Mouse (Mus musculus): ENCODE results near the gene Btbd11.

The Btbd11 gene

DNA sequence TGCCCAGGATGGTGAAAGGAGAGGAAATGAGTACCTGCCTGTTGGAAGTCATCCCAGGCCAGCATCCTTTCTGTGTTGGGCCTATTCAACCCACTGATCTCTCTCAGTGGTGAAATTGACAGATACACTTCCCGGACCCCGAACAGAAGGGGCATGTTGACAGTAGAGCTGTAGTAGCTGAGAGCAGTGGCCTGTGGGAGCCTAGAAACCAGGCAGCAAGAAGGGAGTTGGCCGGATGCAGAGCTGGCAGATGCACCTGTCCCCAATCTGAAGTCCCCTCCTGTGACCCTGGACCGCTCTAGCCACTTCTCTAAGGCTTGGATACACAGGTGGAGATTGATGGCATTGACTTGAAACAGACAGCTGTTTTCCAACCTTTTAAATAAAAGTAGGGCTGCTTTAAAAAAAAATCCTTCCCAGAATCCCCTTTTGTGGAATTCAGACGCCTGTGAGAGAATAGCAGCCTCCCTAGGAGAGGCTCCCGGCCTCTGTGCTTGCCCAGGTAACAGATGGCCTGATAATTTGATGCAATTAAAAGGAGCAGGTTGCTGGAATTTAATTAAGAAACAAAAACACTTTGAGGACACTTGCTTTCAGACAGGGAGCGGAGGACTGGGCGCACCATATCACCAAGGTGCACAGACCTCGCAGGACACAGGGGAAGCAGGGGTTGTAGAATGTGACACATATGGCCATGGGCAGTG, 89.2 kb downstream of the Btbd11 start:
- DNase-seq (ENCODE audit: low read depth), result no peak

DNA sequence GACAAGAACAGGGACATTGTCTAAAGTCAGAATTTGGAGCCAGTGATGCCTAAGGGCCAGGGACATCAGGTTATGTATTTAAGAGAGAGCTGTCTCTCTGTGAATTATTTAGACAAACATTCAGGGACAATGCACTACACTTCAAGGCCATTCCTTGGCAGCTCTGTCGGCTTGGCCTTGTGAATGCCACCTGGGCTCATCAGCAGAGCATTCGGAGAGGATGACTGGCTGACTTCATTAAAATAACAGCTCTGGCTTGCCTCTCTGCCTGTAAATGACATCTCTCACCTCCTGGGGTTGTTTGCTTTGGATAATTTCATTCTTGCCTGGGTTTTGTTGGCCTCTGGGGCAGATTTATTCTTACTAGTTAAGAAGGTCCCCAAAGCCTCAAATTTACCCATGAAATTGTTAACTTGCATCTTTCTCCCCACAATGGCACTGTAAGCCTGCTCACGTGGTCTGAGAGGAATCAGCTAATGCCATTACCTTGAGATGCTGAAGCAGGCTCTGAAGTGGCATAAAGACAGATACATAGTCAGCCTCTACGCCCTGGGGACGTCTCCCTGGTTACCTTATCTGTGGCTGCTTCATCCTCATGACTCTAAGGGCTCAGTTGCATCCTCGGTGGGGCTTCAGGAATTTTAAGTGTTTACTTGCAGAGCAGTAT, 93.5 kb downstream of the Btbd11 start:
- no peak for DNase-seq (ENCODE audit: low read depth)

DNA sequence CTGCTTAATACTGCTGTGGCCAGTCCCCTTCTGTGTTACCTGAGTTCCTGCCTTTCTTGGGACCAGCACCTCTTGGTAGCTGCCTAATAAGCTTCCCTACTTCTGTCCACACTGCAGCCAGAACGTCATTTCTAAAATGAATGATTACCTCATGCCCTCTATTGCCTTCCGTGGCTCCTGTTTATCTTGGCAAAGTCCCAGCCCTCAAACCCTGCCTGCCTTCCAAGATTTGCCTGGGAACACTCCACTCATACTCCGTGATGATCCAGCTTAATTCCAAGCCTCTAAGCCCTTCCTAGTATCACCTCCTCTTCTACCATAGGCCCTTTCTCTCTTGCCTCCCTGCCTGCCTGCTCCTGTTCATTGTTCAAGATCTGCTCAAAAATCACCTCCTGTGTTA, 94.5 kb downstream of the Btbd11 start:
- peak; percentile 83 for DNase-seq (ENCODE audit: low read depth)

DNA sequence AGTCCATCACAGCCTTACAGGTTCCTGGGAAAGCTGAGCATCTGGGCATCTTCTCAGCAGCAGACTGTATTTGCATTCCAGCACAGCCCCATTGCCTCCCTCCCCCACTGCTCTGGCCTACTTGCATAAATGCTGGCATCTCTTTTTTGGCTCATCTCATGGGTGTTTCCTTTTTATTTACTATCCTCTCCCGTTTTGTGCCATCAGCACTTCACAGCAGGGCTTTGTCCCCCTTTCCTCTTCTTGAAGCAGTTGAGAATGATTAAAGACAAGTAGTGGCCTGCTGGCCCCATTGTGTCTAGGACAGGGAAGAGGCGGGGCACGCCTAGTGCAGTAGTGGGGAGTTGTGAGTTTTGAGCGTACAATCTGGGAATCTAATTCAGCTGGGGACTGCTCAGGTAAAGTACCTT, 95.5 kb downstream of the Btbd11 start:
- peak; percentile 17 for DNase-seq (ENCODE audit: low read depth)

DNA sequence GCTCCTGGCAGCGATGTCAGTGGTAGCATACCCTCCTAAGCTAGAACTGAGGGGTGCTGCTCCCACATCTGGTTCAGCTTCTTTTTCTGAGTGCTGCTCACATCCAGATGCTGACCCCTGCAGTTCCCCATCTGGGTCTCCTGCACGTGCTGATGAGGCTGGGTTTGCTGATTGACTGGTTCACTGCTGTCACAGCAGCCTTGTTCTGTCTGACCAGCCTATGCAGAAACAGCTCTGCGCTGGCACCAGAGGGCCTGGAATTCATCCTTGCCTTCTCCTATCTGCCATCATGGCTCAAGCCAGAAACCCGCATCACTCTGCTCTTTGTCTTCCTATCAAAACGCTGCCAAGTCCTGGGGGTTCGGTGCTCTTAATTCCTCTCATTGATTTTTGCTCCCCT, 95.9 kb downstream of the Btbd11 start:
- DNase-seq (ENCODE audit: low read depth), result no peak

DNA sequence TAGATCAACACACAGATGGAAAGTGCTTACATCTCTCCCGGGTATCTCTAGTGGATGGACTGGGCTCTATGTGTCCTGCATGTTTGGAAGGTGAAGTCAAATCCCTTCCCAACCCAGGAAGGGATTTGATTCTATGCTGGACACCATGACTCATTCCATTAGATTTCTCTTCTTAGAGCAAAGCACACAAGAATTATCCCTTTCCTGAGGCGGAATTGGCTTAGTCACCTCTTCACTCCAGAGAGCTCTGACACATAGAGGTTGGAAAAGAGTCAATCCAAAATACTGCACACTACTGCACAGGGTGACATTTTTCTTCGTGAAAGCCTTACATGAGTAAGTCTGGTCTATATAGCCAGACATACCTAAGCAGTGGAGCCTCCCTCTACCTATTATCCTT, 99.8 kb downstream of the Btbd11 start:
- DNase-seq (ENCODE audit: low read depth), result peak; percentile 76

DNA sequence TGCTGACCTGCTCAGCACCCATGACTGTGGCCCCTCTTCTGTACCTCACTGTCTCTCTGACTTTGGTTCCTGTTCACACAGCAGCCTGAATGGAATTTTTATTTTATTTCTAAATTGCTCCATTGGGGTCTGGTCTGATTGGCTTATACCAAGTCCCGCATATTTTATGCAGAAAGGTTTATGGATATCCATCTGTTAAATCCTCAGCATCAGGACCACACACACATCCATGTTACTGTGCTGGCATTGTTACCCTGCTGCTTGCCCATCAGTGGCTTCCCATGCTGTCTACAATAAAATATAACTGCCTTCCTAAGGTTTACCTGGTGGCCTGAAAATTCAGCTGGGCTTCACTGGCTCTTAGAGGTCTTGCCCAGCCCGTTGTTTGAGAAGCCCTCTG, 106.0 kb downstream of the Btbd11 start:
- DNase-seq (ENCODE audit: low read depth), result no peak

DNA sequence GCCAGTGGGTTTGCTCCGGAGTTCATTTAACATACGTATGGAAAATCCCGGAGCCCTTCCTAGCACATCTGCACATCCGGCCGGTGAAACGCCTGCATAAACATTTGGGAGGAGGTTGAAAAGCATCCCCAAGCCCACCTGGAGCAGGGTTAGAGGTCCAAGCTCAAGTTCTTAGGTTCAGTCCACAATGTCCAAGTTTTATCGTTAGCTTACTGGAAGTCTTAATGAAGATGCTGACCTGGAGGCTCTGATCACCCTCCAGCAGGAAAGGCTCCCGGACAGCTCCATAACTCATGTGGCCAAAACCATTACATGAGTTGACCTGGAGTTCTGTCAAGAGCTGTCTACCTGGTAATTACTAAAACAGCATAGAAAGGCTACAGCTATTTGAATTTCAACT, 109.7 kb downstream of the Btbd11 start:
- DNase-seq (ENCODE audit: low read depth), result no peak

DNA sequence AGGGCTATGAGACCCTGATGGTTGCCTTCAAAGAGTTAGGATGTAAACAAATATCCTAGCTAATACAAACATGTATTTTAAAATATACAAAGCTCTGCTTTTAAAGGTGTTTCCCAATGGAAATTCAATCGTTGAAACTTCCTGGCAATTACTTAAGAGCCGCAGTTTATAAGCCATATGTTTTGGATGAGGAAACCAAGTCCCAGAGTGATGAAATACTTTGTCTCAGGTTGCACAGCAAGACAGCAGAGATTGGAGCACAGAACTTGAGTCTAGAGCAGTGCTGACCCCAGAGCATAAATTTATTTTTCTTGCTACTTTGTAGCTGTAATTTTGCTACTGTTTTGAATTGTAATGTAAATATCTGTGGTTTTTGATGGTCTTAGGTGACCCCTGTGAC, 110.4 kb downstream of the Btbd11 start:
- DNase-seq (ENCODE audit: low read depth), result peak; percentile 29

DNA sequence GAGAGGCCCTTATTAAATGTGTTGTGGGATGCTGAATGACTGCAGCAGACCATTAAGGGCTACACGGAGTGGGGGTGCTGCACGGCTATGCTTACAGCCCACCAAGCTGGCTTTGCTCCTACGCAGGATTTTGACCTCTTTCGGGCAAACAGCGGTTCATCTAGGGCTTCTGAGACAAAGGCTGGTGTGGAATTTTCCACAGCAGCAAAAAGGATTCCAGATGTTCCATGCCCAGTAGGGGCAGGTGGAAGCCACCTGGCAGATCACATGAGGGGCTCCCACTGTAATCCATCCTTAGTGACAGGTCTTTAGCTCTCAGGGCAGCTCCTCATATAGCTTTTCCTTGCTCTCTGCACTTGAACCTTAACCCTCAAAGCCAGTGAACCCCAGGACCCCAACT, 111.3 kb downstream of the Btbd11 start:
- DNase-seq (ENCODE audit: low read depth), result no peak

DNA sequence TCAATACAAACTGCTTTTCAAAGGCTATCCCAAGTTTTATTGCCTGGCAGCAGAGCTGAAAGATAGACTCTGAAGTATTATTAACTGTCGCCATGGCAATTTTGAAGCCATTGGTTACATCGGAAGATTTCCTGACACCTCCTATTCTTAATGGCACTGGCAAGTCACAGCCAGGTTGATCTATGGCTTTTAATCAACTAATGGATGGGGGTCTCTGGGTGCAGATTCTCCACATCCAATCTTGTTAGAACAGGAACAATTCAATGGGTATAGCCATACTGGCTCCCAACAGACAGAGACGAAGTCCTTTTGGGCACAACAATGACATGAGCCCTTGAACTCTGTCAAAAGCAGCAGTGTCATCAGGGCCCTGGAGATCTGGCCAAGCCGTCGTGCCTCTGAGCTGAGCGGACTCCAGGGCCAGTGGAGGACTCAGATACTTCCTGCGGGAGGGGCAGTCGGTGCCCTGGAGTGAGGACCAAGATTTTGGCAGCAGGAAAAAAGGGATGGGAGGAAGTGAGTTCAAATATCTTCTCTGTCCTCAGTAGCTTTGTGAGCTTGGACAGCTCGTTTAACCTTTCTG, 114.0 kb downstream of the Btbd11 start:
- DNase-seq (ENCODE audit: low read depth), result no peak

DNA sequence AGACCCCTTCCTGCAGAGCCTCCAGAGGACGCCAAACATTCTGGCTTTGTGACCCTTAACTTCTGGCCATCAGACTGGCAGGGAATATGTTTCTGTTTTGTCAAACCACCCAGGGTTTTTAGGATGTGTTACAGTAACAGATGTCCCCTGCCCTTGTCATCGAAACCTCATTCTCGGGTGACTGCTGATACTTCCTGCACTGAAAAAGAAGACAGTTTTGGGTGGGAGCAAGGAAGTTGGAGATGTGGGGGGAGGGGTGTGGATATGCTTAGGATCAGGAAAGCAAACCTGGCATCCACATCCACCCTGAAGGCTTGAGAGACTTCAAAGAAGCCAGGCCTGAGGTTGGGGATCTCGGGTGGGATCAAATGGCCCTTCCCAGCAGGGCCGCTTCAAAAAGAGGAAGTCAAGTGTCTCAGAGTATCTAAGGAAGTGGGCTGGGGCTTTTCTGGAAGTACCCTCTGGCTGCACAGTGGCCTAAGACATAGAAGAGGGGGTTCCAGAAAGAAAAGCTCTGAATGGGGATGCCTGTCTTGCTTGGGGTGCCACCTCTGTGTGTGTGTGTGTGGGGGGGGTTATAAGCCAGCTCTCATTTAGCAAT, 115.5 kb downstream of the Btbd11 start:
- no peak for DNase-seq (ENCODE audit: low read depth)

DNA sequence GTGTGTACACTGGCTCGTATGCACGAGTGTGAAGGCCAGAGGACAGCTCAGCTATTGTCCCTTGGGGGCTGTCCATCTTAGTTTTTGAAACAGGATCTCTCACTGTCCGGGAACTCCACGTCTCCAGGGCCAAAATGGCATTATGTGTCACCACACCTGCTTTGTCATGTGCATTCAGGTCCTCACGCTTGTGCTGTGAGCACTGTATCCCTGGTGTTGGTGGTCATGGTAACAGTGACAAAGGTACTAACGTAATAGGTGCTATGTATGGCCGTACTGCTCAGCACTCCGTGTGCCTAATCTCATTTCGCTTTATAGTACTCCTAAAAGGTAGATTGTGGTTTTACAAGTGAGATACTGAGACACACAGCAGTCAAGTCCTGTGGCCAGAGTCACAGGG, 116.0 kb downstream of the Btbd11 start:
- DNase-seq (ENCODE audit: low read depth), result no peak

DNA sequence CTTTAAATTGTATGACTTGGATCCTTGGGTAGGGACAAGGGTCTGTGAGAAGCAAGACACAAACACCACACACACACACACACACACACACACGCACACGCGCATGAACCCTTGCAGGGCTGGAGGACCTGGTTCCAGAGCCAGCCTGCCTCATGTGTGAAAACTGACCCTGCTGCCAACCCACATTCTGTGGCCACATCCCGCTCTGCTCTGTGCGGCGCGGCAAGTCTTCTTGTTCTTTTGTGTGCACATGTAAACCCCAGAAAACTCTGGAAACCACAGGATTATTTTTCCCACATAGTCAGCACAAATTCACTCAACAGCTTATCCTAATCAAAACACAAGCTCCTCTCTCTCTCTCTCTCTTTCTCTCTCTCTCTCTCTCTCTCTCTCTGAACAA, 116.8 kb downstream of the Btbd11 start:
- no peak for DNase-seq (ENCODE audit: low read depth)

DNA sequence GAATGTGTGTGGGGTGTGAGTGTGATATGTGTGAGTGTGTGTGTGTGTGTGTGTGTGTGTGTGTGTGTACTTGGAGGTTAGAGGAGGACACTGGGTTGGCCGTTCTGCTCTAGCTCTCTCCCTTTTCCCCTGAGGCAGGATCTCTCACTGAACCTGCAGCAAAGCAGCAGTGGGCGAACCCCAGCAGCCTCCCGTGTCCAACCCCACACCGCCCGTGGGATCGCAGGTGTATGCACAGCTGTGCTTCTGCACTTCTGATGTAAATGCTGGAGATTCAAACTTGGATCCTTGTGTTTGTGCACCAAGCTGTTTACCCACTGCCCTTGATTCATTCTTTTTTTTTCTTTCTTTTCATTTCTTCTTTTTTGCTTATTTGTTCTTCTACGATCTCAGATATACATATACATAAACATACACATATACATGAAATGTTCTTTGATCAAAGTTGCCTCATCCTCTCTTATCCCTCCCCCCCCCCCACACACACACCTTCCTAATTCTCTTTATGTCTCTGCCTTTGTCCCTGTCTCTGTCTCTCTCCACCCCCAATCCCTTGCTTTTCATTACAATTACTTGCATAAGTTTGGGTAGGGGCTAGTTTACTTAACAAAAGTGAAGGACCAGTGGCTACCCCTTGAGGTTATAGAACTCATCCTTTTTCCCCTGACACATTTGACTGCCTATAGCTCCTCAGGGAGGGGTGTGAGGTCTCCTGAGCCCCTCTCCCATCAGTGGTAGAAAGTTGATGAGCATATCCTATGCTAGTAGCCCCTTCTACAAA, 120.8 kb downstream of the Btbd11 start:
- no peak for DNase-seq (ENCODE audit: low read depth)

DNA sequence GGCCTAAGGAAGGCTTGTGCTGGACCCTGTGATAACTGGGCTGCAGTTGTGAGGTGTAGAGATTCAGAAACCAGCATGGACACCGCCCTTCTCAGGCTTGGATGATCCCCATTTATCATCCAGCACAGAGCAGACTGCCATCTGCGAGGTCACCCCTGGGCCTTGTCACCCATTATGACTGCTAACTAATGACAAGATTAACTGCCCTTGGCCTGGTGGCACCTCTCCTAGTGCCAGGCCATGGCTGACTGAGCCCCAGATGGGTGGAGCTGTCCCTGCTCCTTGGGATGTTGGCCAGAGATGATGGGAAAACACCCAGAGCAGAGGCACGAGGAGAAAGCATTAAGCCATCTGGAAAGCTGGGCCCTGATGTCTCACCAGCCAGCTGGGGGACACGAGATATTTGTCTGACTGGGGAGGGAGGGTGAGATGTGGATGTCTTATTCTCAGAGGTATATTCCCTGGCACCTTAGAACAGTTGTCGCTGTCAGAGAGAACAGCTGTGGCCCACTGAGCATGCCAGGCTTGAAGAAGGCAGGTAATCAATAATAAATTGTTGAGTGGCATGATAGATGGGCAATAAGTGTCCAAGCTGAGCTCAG, 121.7 kb downstream of the Btbd11 start:
- no peak for DNase-seq (ENCODE audit: low read depth)

DNA sequence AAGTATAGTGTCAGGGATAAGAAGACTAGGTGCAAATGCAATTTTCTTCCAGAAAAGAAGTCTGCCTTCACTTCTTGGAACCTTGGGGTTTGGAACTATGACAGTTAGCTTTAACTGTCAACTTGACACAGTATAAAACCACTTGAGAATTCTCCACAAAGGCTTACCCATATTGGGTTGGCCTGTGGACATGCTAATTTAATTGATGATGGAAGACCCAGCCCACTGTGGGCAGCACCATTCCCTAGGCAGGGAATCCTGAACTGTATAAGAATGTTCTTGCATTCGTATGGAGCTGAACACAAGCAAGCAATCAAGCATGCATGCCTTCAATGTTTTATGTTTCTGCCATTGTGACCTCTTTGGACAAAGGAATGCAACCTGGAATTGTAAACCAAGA, 122.4 kb downstream of the Btbd11 start:
- DNase-seq (ENCODE audit: low read depth), result no peak

DNA sequence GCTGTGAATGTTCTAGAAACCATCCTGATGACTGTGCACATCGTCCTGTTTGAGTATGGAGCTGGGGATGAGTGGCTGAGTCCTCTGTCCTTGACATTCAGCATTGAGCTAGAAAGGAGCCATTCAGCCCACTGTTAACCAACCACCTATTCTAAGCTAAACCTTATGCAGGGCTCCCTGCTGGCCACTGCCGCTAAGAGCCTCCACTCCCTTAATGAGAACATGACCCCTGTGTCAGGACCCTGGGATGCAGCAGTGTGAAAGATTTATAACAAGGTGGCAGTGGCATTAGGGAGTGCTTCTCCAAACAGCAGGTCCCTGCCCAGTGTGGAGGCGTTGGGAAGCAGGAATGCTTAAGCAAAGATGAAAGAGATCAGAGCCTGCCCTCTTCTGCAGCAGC, 123.7 kb downstream of the Btbd11 start:
- DNase-seq (ENCODE audit: low read depth), result no peak

DNA sequence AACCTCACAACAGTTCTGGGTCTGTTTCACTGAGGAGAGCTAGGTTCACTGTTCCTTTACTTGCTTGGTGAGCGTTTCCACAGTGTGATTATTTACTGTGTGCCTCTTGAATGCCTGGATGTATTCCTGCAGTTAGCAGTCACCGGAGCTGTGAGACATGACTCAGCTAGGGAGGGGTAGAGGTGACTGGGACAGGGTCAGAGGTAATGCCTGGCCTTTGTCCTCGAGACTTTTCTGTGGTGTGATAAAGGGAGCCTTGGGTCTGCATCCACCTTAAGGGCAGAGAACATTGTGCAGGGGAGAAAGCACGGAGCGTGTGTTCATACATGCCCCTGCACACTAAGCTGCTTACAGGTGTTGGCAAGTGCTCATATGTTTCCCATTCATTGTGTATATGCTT, 126.2 kb downstream of the Btbd11 start:
- DNase-seq (ENCODE audit: low read depth), result no peak

DNA sequence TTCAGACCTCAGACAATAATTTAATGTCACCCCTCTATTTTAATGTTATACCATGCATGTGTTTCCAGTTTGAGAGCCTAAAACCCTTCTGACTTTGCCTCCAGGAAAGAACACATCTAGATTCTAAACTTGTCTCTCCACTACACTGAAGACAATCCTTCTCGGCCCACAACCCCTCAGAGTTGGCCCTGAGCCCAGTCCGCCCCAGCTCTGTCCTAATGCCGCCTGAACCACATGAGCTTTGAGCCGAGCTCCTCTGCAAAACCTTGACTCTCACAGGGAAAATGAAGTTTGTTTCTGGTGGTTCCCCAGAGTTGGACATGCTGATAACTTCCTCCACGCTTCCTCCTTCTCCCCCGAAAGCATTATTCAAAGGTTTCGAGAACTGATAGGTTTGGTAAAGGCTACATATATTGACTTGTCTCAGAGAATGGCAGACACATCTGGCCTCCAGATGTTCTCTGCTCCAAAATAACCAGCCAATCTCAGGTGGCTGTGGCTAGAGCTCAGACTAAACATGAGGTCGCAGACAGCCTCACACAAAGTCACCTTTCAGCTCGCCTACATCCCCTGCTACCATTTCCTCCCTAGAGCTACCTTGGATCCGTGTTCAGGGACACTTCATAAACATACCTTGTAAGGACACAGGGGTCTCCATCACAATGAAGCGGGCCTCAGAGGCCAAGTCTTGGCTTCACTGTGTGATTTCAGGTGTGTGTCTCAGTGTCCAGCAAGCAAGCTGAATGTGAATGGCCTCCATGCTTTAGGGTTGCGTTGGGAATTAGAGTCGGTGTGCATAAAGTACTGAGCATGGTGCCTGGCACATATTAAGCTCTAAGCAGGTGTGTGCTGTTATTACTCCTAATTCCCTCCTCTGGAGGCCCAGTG, 130.9 kb downstream of the Btbd11 start:
- DNase-seq (ENCODE audit: low read depth), result peak; percentile 12

DNA sequence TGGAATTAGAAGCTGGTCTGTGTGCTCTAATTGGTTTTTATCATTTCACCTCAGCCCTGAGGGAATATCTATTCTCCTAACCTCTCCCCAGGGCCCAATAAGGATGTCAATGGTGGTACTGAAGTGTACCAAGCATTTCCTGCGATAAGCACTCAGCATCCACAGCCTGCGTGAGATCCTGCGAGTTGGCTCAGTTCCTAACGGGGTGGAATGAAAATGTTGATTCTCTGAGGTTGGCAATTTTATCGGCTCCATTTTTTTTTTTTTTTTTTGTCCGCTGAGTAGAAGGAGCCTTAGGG, 131.4 kb downstream of the Btbd11 start:
- no peak for DNase-seq (ENCODE audit: low read depth)

Measured in NIH3T3 (cell line).